Mouse (Mus musculus) stomach, adult 2 months (tissue): ENCODE measurements around the gene Sf1. TPM values are rescaled to one million over a fixed set of nuclear protein-coding genes. Genes with fewer than 3 reads are reported as not detected.

ENCODE experiments used
- polyA plus RNA-seq: library from polyadenylated mRNA; depleted of rRNA; stranded (reverse); fragments of >200 nt; gene quantifications from 2 replicates; pipeline ENCODE4 v1.2.3, GENCODE M21; 2012; rRNA removed

Sf1 gene
- polyA plus RNA-seq, result 89.7 and 109 TPM in 2 replicates

GRCm38 (mm10) chr19:6363411-6364240 lies at the start of gene Sf1:
Gene Sf1, plus strand, starts transcription at chr19:6363690.

DNA sequence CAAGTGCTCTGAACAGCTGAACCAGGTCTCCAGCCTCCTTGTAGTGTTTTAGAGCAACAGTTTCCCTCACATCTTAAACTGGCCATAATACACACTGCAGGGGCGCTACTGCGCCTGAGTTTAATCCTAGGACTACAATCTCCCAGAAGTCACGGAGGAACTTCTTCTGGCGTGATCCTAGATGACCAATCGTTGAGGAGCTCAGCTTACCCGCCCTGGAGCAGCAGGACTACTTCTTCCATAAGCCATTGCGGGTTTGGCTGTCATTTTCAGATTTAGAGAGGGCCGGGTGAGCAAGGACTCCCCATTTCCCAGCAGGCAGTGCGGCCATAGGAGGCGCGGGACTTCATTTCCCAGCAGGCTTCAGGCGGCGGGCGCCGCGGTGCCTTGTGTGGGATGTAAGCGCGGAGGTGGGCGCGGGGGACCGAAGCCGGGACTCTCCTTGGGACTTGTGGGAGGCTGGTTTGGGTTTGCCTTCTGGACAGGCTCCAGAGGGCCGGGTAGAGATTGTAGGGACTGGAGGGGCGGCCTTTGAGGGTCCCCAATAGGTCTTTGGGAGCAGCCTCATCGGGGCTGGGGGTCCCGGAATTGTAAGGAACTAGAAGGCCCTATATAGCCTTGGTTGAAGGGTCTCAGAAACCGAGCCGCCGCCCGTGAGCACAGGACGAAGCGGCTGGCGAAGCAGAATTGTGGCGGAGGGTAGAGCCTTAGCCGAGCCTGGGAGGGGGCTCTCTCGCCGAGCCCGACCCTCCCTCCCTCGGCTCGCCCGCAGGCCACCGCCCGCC lies 28.6 kb upstream of the Sf1 start, which contains the start of gene Men1:
TSS of gene Men1 (plus strand) at position 307 of the 785 bp plus-strand sequence.

DNA sequence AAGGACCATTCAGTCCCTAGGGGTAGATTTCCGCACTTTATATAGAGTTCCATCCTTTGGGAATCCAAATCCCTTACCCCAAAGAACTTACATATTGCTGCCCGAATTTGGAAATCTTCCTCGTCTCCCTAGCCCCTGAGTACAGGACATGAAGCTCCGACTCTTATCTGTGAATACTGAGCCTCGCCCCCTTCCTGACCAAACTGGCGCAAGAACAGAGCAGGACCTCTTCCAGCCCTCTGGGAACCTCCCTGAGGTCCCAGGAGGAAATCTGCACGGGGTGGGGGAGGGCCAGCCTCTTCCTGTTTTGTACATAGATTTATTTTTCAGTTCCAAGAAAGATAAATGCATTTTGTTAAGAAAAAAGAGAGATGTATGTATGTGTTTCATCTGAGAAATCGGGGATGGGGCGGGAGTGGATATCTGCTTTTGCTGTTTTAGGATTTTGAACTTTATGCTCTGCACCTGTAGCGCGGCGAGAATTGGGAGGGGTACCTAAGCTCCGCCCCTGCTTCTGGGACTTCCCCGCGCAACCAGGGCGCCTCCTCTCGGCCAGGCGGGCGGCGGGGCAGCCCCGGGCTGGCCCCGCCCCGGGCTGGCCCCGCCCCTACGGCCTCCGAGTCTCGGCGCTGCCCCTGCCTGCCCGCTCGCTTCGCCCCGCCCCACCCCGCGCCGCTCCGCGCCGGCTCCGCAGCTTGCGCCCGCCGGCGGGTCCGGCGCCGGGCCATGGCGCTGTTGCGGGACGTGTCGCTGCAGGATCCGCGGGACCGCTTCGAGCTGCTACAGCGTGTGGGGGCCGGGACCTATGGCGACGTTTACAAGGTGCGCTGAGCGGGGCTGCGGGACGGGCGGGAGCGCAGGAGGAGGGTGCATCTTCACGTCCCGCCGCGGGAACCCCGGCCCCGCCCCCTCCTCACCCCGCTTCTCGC lies 22.7 kb upstream of the Sf1 start, which contains the start of gene Map4k2:
TSS of gene Map4k2 (plus strand) at position 612 of the 929 bp plus-strand sequence.

GRCm38 (mm10) chr19:6384128-6384527 lies 20.6 kb downstream of the Sf1 start, which contains the start of gene Pygm:
Gene Pygm, plus strand, starts transcription at chr19:6384399.

DNA sequence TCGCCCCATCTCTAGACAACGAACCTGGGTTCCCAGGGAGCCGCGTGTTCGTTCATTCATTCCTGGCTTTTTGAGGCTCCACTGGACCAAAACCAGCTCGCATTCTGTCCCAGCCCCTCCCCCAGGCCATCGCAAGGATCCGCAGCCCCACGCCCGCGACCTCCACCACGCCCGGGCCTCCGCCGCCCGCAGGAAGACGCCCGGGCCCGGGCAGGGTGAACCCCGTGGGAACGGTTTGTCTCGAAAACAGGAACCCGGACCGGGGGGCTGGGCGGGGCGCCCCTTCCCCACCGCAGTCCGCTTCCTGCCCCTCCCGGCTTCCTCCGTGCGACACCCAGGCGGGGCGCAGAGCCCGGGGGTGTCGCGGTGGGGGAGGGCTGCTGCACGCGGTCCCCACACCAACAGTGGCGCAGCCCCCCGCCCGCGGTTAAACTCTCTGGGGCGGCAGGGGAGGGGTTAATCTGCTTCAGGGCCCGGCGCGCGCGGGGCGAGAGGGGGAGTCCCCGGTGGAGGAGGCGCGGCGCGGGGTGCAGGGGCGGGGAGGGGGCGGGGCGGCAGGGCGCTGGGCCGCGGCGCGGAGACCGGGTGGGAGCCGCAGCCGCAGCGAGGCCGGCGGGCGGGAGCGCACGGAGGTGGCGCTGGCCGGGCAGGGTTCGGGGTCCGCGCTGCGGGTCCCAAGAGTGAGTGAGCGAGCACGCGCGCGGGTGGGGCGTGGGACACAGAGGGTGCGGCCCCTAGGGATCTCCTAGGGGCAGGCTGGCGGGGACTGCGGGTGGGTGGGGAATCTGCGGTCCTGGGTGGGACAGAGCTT lies 36.0 kb downstream of the Sf1 start, which contains the start of gene Rasgrp2:
TSS of gene Rasgrp2 (plus strand) at position 56 of the 811 bp plus-strand sequence.

DNA sequence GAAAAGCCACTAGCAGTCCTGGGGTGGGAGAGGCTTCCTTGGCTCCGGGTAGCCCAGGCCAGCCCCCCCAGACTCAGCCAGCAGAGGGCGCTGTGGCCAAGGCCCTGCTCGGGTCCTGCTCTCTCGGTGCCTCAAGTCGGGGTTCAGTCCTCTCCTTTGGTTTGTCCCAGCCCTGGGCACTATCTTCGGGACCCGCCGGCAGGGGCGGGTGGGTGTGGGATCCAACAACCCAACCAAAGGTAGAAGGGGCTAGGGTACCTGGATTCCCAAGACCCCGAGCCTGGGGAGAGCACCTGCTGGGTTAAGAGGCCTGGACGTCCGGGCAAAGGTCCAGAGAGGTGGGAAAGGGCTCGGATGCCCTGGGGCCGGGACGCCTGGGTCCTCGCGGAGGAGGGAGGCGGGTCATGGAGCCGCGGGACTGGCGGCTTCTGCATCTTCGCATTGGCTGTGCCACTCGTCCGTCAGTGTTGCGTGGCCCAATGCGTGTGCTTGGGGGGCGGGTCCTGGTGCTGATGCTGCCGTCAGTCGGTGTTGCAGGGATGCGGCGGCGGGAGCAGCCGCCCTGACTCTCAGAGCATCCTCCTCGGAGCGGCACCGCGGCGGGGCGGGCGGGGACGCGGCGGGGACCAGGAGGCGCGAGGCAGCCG lies 54.9 kb downstream of the Sf1 start, which contains the start of gene Nrxn2:
TSS of gene Nrxn2 (plus strand) at position 499 of the 647 bp plus-strand sequence.

Other genes with a start within 250 kb of the Sf1 start
- gene Sac3d1, start 245.0 kb upstream of the Sf1 start, polyA plus RNA-seq, result 24.7 and 40.8 TPM in 2 replicates
- gene Snx15, start 235.4 kb upstream of the Sf1 start, polyA plus RNA-seq, result 32.0 and 40.7 TPM in 2 replicates
- 7.1 and 7.8 TPM in 2 replicates for gene Batf2, start 222.7 kb upstream of the Sf1 start, polyA plus RNA-seq
- 90.1 and 115 TPM in 2 replicates for gene Arl2, start 222.1 kb upstream of the Sf1 start, polyA plus RNA-seq
- not detected in 2 replicates for gene Majin, start 179.3 kb upstream of the Sf1 start, polyA plus RNA-seq
- 0.50 and 1.0 TPM in 2 replicates for gene Gpha2, start 137.3 kb upstream of the Sf1 start, polyA plus RNA-seq
- gene Ppp2r5b, start 127.8 kb upstream of the Sf1 start, polyA plus RNA-seq, result 47.1 and 114 TPM in 2 replicates
- 48.8 and 62.8 TPM in 2 replicates for gene Atg2a, start 122.0 kb upstream of the Sf1 start, polyA plus RNA-seq
- 152 and 233 TPM in 2 replicates for gene Ehd1, start 87.0 kb upstream of the Sf1 start, polyA plus RNA-seq
- gene Cdc42bpg, start 57.2 kb upstream of the Sf1 start, polyA plus RNA-seq, result 28.3 and 31.9 TPM in 2 replicates
- 24.3 and 27.1 TPM in 2 replicates for gene Men1, start 28.7 kb upstream of the Sf1 start, polyA plus RNA-seq
- gene Map4k2, start 22.6 kb upstream of the Sf1 start, polyA plus RNA-seq, result 45.1 and 53.0 TPM in 2 replicates
- 25.5 and 39.7 TPM in 2 replicates for gene Pygm, start 20.7 kb downstream of the Sf1 start, polyA plus RNA-seq
- gene Rasgrp2, start 35.6 kb downstream of the Sf1 start, polyA plus RNA-seq, result 40.2 and 44.5 TPM in 2 replicates
- 1.6 and 3.9 TPM in 2 replicates for gene Nrxn2, start 55.0 kb downstream of the Sf1 start, polyA plus RNA-seq
- 0.17 TPM in 1 of 2 replicates, not detected in the other for gene Slc22a12, start 179.3 kb downstream of the Sf1 start, polyA plus RNA-seq